Mouse (Mus musculus) CH12.LX (cell line): ENCODE results near the gene Apba2. TPM values are rescaled to one million over a fixed set of nuclear protein-coding genes. Genes with fewer than 3 reads are reported as not detected.

ENCODE experiments used
- DNase-seq: peaks from one replicate; pipeline ENCODE4 v3.0.0-alpha.2; 2013; ENCODE audit errors: extremely low read depth
- H3K27ac ChIP-seq: 2 replicates; pipeline ENCODE4 v1.5.1; 2012; ENCODE audit warnings: low read depth, mild to moderate bottlenecking, control low read depth, moderate library complexity; ENCODE audit not compliant: insufficient read depth
- H3K27me3 ChIP-seq: replicated peaks from 2 replicates; pipeline ENCODE3; 2012; ENCODE audit warnings: inconsistent platforms
- H3K36me3 ChIP-seq, 2 experiments: replicated peaks in 1 of 2; 2 replicates each; pipeline versions ENCODE3 to v1.6.1; 2012; ENCODE audit warnings: inconsistent platforms in 1 of 2, low read length in 1 of 2, mild to moderate bottlenecking in 1 of 2, mixed read lengths in 1 of 2, moderate library complexity in 1 of 2; ENCODE audit not compliant: control insufficient read depth in 1 of 2, insufficient read depth in 1 of 2
- H3K4me1 ChIP-seq, 2 experiments: 2 replicates each; pipeline ENCODE4 v1.6.1; 2012; ENCODE audit warnings: inconsistent platforms in 1 of 2, moderate library complexity in 1 of 2; ENCODE audit not compliant: insufficient read depth in 2 of 2, control insufficient read depth in 1 of 2
- H3K4me2 ChIP-seq: 2 replicates; pipeline ENCODE4 v1.6.1; 2012; ENCODE audit warnings: low read depth, mild to moderate bottlenecking, control low read depth; ENCODE audit not compliant: poor library complexity, insufficient read depth, severe bottlenecking
- H3K4me3 ChIP-seq, 3 experiments: fragments of 150-350 bp in 1 of 3; sonication (generic) in 1 of 3; replicated peaks in 1 of 3; 2 replicates each; pipeline versions ENCODE3 to v1.5.1; 2011 to 2012; ENCODE audit warnings: low read depth in 2 of 3, low read length in 2 of 3, mild to moderate bottlenecking in 2 of 3, moderate library complexity in 2 of 3, control low read depth in 1 of 3, improper control_type of control experiment in 1 of 3, inconsistent platforms in 1 of 3, mixed read lengths in 1 of 3; ENCODE audit not compliant: poor library complexity in 1 of 3
- H3K79me2 ChIP-seq: replicated peaks from 2 replicates; pipeline ENCODE4 v1.6.1; 2012; ENCODE audit warnings: mild to moderate bottlenecking, moderate library complexity; ENCODE audit not compliant: control insufficient read depth, poor library complexity, insufficient read depth, severe bottlenecking; ENCODE audit errors: extremely low read depth
- H3K9ac ChIP-seq: 2 replicates; pipeline ENCODE4 v1.6.1; 2012; ENCODE audit warnings: low read depth, mild to moderate bottlenecking, control low read depth, moderate library complexity; ENCODE audit not compliant: insufficient read depth
- H3K9me3 ChIP-seq: replicated peaks from 2 replicates; pipeline ENCODE3; 2012; ENCODE audit warnings: low read length, inconsistent platforms, mixed read lengths
- CHD2 ChIP-seq: IDR thresholded peaks from 2 replicates; pipeline ENCODE4 v1.6.1; 2011; ENCODE audit warnings: low read length, improper control_type of control experiment
- E2F4 ChIP-seq: IDR thresholded peaks from 2 replicates; pipeline ENCODE4 v1.6.1; 2011; ENCODE audit warnings: low read depth, low read length, improper control_type of control experiment; ENCODE audit not compliant: insufficient replicate concordance
- ELF1 ChIP-seq: IDR thresholded peaks from 2 replicates; pipeline ENCODE4 v1.6.1; 2014; ENCODE audit warnings: low read depth, mild to moderate bottlenecking, inconsistent platforms, low read length, improper control_type of control experiment
- ETS1 ChIP-seq: conservative IDR thresholded peaks from 2 replicates; pipeline ENCODE4 v1.6.1; 2012; ENCODE audit warnings: low read depth, mild to moderate bottlenecking, inconsistent platforms, low read length, improper control_type of control experiment, moderate library complexity
- GABPA ChIP-seq: IDR thresholded peaks from 2 replicates; pipeline ENCODE4 v1.6.1; 2012; ENCODE audit warnings: low read depth, low read length, improper control_type of control experiment, inconsistent platforms; ENCODE audit not compliant: insufficient replicate concordance
- HCFC1 ChIP-seq: IDR thresholded peaks from 2 replicates; pipeline ENCODE4 v1.6.1; 2012; ENCODE audit warnings: low read depth, mild to moderate bottlenecking, inconsistent platforms, low read length, improper control_type of control experiment
- IRF4 ChIP-seq: IDR thresholded peaks from 2 replicates; pipeline ENCODE4 v1.6.1; 2014; ENCODE audit warnings: low read depth, mild to moderate bottlenecking, inconsistent platforms, low read length, improper control_type of control experiment
- JUN ChIP-seq: IDR thresholded peaks from 2 replicates; pipeline ENCODE4 v1.6.1; 2011; ENCODE audit warnings: low read depth, mild to moderate bottlenecking, low read length, improper control_type of control experiment, moderate library complexity; ENCODE audit not compliant: insufficient read depth
- KAT2A ChIP-seq: IDR thresholded peaks from 2 replicates; pipeline ENCODE4 v1.6.1; 2012; ENCODE audit warnings: low read length, improper control_type of control experiment, inconsistent platforms; ENCODE audit not compliant: insufficient replicate concordance
- MAFK ChIP-seq: IDR thresholded peaks from 2 replicates; pipeline ENCODE4 v1.6.1; 2011; ENCODE audit warnings: low read length, improper control_type of control experiment; ENCODE audit not compliant: insufficient replicate concordance
- MAZ ChIP-seq: IDR thresholded peaks from 2 replicates; pipeline ENCODE4 v1.6.1; 2012; ENCODE audit warnings: low read depth, mild to moderate bottlenecking, inconsistent platforms, low read length, improper control_type of control experiment, moderate library complexity
- MYC ChIP-seq: IDR thresholded peaks from 2 replicates; pipeline ENCODE4 v1.6.1; 2011; ENCODE audit warnings: low read depth, mild to moderate bottlenecking, improper control_type of control experiment, low read length
- NELFE ChIP-seq: IDR thresholded peaks from 2 replicates; pipeline ENCODE4 v1.6.1; 2011; ENCODE audit warnings: low read depth, low read length, improper control_type of control experiment
- NRF1 ChIP-seq: IDR thresholded peaks from 2 replicates; pipeline ENCODE4 v1.6.1; 2014; ENCODE audit warnings: low read depth, mild to moderate bottlenecking, inconsistent platforms, low read length, improper control_type of control experiment, moderate library complexity
- PAX5 ChIP-seq: IDR thresholded peaks from 2 replicates; pipeline ENCODE4 v1.6.1; 2012; ENCODE audit warnings: low read length, inconsistent platforms, mixed read lengths
- POLR2A ChIP-seq: IDR thresholded peaks from 2 replicates; pipeline ENCODE4 v1.6.1; 2011; ENCODE audit warnings: low read depth, mild to moderate bottlenecking, improper control_type of control experiment, low read length
- POLR2AphosphoS2 ChIP-seq: IDR thresholded peaks from 2 replicates; pipeline ENCODE4 v1.6.1; 2011; ENCODE audit warnings: low read depth, low read length, improper control_type of control experiment
- RAD21 ChIP-seq: IDR thresholded peaks from 2 replicates; pipeline ENCODE4 v1.6.1; 2011; ENCODE audit warnings: low read depth, mild to moderate bottlenecking, low read length, improper control_type of control experiment, moderate library complexity
- RCOR1 ChIP-seq: conservative IDR thresholded peaks from 2 replicates; pipeline ENCODE4 v1.6.1; 2012; ENCODE audit warnings: low read depth, mild to moderate bottlenecking, inconsistent platforms, low read length, improper control_type of control experiment
- SIN3A ChIP-seq: IDR thresholded peaks from 2 replicates; pipeline ENCODE4 v1.6.1; 2012; ENCODE audit warnings: low read length, improper control_type of control experiment, inconsistent platforms
- SMC3 ChIP-seq: IDR thresholded peaks from 2 replicates; pipeline ENCODE4 v1.6.1; 2011; ENCODE audit warnings: low read depth, low read length, improper control_type of control experiment
- TCF12 ChIP-seq: IDR thresholded peaks from 2 replicates; pipeline ENCODE4 v1.6.1; 2014; ENCODE audit warnings: low read depth, mild to moderate bottlenecking, inconsistent platforms, low read length, improper control_type of control experiment
- USF1 ChIP-seq: IDR thresholded peaks from 2 replicates; pipeline ENCODE4 v1.6.1; 2014; ENCODE audit warnings: low read depth, mild to moderate bottlenecking, inconsistent platforms, low read length, improper control_type of control experiment
- ZC3H11A ChIP-seq: IDR thresholded peaks from 2 replicates; pipeline ENCODE4 v1.6.1; 2012; ENCODE audit warnings: low read depth, mild to moderate bottlenecking, inconsistent platforms, low read length, improper control_type of control experiment
- ZKSCAN1 ChIP-seq: IDR thresholded peaks from 2 replicates; pipeline ENCODE4 v1.6.1; 2012; ENCODE audit warnings: low read depth, inconsistent platforms, low read length, improper control_type of control experiment, borderline replicate concordance
- dilution Hi-C: fragments of 300-500 bp; cut with MboI; formaldehyde crosslinking; loops from 2 replicates; pipeline ENCODE4 v1.14.3; 2020; ENCODE audit warnings: low sequenced_read_pairs; ENCODE audit not compliant: extremely low pct_unique_long_range_greater_than_20kb, extremely low pct_ligation_motif_present
- in situ Hi-C: fragments of 300-500 bp; cut with MboI; formaldehyde crosslinking; loops from 3 replicates; pipeline ENCODE4 v1.14.3; 2019; ENCODE audit warnings: low sequenced_read_pairs, low pct_ligation_motif_present, low pct_unique_long_range_greater_than_20kb, mixed read lengths
- polyA plus RNA-seq: library from polyadenylated mRNA; unstranded; fragments of >175 nt; gene quantifications from 2 replicates; pipeline ENCODE4 v1.2.1, GENCODE M21; 2012; ENCODE audit warnings: low read depth; ENCODE audit not compliant: insufficient read length
- total RNA-seq, 2 experiments: library from RNA; depleted of rRNA; stranded (reverse); fragments of 300-350 nt in 1 of 2; fragments of >200 nt in 1 of 2; gene quantifications; 2 replicates each; pipeline ENCODE4 v1.2.3; 2012 to 2014

Apba2 gene
- total and polyA plus RNA-seq, 3 experiments = 0.19 TPM; not detected in 2

DNA sequence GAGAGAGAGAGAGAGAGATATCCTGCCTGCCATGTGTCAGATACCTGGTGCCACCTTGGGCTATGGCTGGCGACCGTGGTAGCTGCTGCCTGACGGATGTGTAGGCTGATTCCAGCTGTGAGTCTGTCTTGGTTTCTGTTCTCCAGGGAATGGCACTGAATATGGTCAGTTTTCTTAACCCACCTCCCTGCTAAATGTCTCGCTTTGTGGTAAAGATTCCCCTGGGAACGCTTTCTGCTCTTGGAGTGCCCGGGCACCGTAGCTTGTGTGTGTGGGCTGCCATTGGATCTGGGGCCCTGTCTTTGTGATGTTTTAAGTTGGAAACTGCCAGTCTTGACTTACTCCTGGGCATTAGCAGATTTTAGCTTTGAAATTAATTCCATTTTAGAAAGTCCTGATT is 7.3 kb downstream of the Apba2 start:
- dilution Hi-C loops = no loop called here
- TF ChIP-seq ZC3H11A = no peak
- no peak for TF ChIP-seq GABPA
- TF ChIP-seq KAT2A = no peak
- TF ChIP-seq TCF12 = no peak
- TF ChIP-seq ETS1 = no peak
- TF ChIP-seq E2F4 = no peak
- TF ChIP-seq RAD21 = no peak
- no peak for TF ChIP-seq CHD2
- no peak for TF ChIP-seq ELF1
- no peak for TF ChIP-seq IRF4
- TF ChIP-seq ZKSCAN1 = no peak
- TF ChIP-seq NELFE = no peak
- no peak for TF ChIP-seq POLR2A
- TF ChIP-seq PAX5 = no peak
- no peak for TF ChIP-seq RCOR1
- no peak for TF ChIP-seq MYC
- TF ChIP-seq HCFC1 = no peak
- TF ChIP-seq NRF1 = no peak
- TF ChIP-seq SIN3A = no peak

DNA sequence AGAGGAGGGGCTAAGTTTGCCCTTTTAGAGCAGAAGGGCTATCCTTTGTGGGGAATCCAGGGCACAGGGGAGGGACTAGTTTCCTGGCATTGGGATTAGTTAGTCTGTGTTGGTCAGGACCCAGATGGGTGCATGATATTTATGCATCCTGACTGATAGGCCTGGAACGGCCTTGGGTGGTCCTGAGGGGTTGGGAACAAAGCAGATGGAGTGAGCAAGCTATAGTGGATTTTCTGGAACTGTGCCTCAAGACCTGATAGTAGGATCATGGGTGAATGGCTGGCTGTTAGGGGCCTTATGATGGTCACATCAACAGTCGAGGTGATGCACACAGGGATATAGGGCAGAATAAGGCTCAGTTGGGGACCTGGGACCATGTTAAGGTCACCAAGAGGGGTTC is 8.4 kb downstream of the Apba2 start:
- Histone ChIP-seq H3K9ac (no peak overlapping the region), H3K9me3 (no peaks in the 10 kb centered on the region), H3K4me3 (no peak overlapping the region), H3K4me1 (peaks cover 5 to 17% of the 10 kb centered on the region in 2 experiments; a peak in 2 of 4 replicates), H3K27ac (no peak overlapping the region), H3K36me3 (no peaks in the 10 kb centered on the region), H3K27me3 (no peaks in the 10 kb centered on the region), H3K79me2 (no peaks in the 10 kb centered on the region), H3K4me2 (no peak overlapping the region)
- dilution Hi-C loops = no loop called here
- TF ChIP-seq ETS1 (no peak), POLR2A (no peak), SMC3 (no peak), JUN (no peak), KAT2A (no peak), USF1 (no peak), TCF12 (no peak), HCFC1 (no peak), NELFE (no peak), POLR2AphosphoS2 (no peak), MAZ (no peak), PAX5 (no peak), NRF1 (no peak), MAFK (no peak), SIN3A (no peak)
- DNase-seq = no peak
- in situ Hi-C loops = no loop called here

More for the DNA sequence above, 7.3 kb downstream of the Apba2 start:
- Histone ChIP-seq H3K4me2 (no peak overlapping the region), H3K9me3 (no peaks in the 10 kb centered on the region), H3K27me3 (no peaks in the 10 kb centered on the region), H3K27ac (no peak overlapping the region), H3K79me2 (no peaks in the 10 kb centered on the region), H3K36me3 (no peaks in the 10 kb centered on the region), H3K9ac (no peak overlapping the region), H3K4me1 (peaks cover 5 to 17% of the 10 kb centered on the region in 2 experiments; a peak in 2 of 4 replicates), H3K4me3 (no peak overlapping the region)
- no peak for DNase-seq
- in situ Hi-C loops = no loop called here
